Mouse (Mus musculus) G1E (cell line): ENCODE results near the gene 4931423N10Rik. TPM values are rescaled to one million over a fixed set of nuclear protein-coding genes. Genes with fewer than 3 reads are reported as not detected.
"Not testable (repeated sequence)": the region's sequence is repeated elsewhere in the genome, so short reads cannot be mapped to it uniquely, and the experiment has no call there.

Experiments used
- ATAC-seq: 2 replicates; pipeline ENCODE4 v1.8.0; 2016; ENCODE audit warnings: mild to moderate bottlenecking; ENCODE audit not compliant: insufficient number of reproducible peaks, poor library complexity, low FRiP score, severe bottlenecking; ENCODE audit errors: extremely low read depth
- DNase-seq: peaks from one replicate; pipeline ENCODE4 v3.0.0; 2012; ENCODE audit warnings: low spot score
- H3K27me3 ChIP-seq: 2 replicates; pipeline ENCODE4 v1.6.1; 2012; ENCODE audit warnings: mild to moderate bottlenecking, low read length, inconsistent platforms; ENCODE audit not compliant: insufficient read depth
- H3K36me3 ChIP-seq: replicated peaks from 2 replicates; pipeline ENCODE3; 2012; ENCODE audit warnings: mild to moderate bottlenecking, inconsistent platforms
- H3K4me1 ChIP-seq: 2 replicates; pipeline ENCODE4 v1.6.1; 2012; ENCODE audit warnings: low read depth, low read length, inconsistent platforms, mixed read lengths; ENCODE audit not compliant: insufficient read depth
- H3K4me3 ChIP-seq: 2 replicates; pipeline ENCODE4 v1.5.1; 2012; ENCODE audit warnings: low read depth, mild to moderate bottlenecking, inconsistent platforms, low read length, moderate library complexity, mixed read lengths
- H3K9me3 ChIP-seq: replicated peaks from 2 replicates; pipeline ENCODE4 v1.6.1; 2012; ENCODE audit warnings: inconsistent platforms
- CTCF ChIP-seq: IDR thresholded peaks from 2 replicates; pipeline ENCODE4 v1.5.1; 2012; ENCODE audit warnings: low read depth, low read length, inconsistent platforms, mixed read lengths
- GATA1 ChIP-seq: IDR thresholded peaks from 2 replicates; pipeline ENCODE4 v1.6.1; 2012; ENCODE audit warnings: borderline replicate concordance, low read length, inconsistent platforms, mixed read lengths
- GATA2 ChIP-seq: IDR thresholded peaks from 2 replicates; pipeline ENCODE4 v1.6.1; 2012; ENCODE audit warnings: low read depth, low read length, inconsistent platforms, borderline replicate concordance
- POLR2AphosphoS5 ChIP-seq: IDR thresholded peaks from 2 replicates; pipeline ENCODE4 v1.6.1; 2012; ENCODE audit warnings: low read depth, low read length, inconsistent platforms; ENCODE audit not compliant: insufficient replicate concordance
- TAL1 ChIP-seq: conservative IDR thresholded peaks from 2 replicates; pipeline ENCODE4 v1.6.1; 2012; ENCODE audit warnings: low read depth, low read length, inconsistent platforms, mixed read lengths
- polyA plus RNA-seq: library from polyadenylated mRNA; stranded (reverse); fragments of >175 nt; gene quantifications from 2 replicates; pipeline ENCODE4 v1.2.3, GENCODE M21; 2012
- total RNA-seq, 2 experiments: library from RNA; stranded (forward) in 1 of 2; stranded (reverse) in 1 of 2; fragments of 200-1000 nt in 1 of 2; fragments of >200 nt in 1 of 2; fragmentation: Nextera tagmentation in 1 of 2; gene quantifications; 2 replicates each; pipeline ENCODE4 v1.2.3; 2014 to 2017

The 4931423N10Rik gene
- total and polyA plus RNA-seq, 3 experiments = 0.16 TPM; not detected in 2

DNA sequence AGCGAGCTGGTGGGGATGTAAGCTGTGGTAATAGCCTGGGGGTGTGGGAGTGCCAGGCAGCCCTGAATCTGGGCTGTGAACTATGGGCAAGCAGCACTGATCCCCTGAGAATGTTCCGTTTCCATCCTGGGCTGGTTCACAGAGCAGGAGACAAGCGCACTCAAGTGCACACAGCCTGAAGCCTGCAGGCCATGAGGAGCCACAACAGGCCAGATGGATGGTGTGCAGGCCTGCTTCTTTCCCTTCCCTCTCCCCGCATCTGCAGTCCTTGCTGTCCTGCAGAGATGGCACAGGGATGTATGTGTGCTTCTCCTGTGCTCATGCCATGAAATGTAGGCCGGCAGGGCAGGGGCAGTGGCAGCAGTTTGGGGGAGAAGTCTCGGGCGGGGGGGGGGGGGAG is 17.9 kb downstream of the 4931423N10Rik start:
- Histone ChIP-seq H3K4me1 (no peaks in the 10 kb centered on the region), H3K27me3 (peaks cover 5% of the 10 kb centered on the region), H3K9me3 (no peaks in the 10 kb centered on the region), H3K36me3 (no peaks in the 10 kb centered on the region), H3K4me3 (no peak overlapping the region)
- TF ChIP-seq POLR2AphosphoS5 (no peak), GATA1 (no peak), CTCF (no peak), GATA2 (no peak), TAL1 (no peak)
- ATAC-seq (no peak), DNase-seq (no peak)

DNA sequence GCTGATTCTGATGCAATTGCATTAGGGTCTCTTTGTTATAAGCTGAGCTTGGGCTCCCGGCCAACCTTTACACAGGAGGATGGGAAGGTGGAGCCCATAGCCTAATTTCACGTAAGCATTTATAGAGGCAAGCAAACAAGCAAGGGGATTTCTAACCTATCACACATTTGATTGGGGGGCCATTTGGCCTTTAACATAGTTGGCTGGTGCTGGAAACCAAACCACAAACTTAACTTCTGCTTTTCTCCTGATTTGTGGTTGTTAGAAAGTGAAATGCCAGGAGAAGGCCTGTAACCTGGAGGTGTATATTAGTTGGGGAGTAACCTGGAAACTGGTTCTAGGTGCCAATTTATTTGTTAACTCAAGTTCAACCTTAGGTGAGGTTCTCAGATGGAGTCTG is 21.2 kb downstream of the 4931423N10Rik start:
- ATAC-seq (no peak), DNase-seq (no peak)
- no peak for TF ChIP-seq POLR2AphosphoS5
- no peak for TF ChIP-seq CTCF
- TF ChIP-seq GATA2 = no peak
- TF ChIP-seq GATA1 = no peak
- no peak for TF ChIP-seq TAL1
- Histone ChIP-seq H3K4me3 (no peak overlapping the region), H3K36me3 (no peaks in the 10 kb centered on the region), H3K4me1 (no peaks in the 10 kb centered on the region), H3K27me3 (peaks cover 8% of the 10 kb centered on the region), H3K9me3 (no peaks in the 10 kb centered on the region)

DNA sequence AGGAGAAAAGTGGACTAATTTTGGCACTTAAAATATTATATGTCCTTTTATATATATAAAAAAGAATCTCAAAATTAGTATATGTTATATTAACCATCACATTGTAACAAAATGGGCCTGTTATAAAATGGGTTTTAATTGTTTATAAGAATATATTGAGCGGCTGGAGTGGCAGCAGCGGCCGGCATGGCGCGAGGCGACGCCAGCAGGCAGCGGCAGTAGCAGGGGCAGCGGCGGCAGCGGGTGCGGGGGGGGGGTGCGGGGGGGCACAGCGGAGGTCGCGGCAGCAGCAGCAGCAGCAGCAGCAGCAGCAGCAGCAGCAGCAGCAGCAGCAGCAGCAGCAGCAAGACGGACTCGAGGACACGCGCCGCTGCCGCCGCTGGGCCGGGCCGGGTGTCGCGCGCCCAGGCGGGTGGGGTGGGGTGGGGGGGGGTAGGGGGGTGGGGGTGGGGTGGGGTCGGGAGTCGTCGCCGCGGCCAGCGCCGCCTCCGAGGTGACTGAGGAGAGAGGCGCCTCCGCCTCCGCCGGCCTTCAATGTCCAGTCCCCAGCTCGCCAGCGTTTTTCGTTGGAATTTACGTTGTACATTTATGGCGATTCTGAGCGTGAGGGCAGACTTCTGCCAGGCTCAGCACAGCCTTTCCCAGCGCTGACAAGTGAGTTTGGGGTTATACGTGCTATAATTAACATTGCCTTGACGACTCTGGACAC is 26.9 kb downstream of the 4931423N10Rik start:
- no peaks in the 10 kb centered on the region for H3K9me3 ChIP-seq
- H3K4me1 ChIP-seq = no peaks in the 10 kb centered on the region
- ATAC-seq (no peak), DNase-seq (no peak)
- H3K27me3 ChIP-seq = 0 out of 2 replicates have a peak, but pooled peaks cover 3% of the 10 kb centered on the region
- H3K36me3 ChIP-seq = no peaks in the 10 kb centered on the region
- TF ChIP-seq TAL1 = no peak
- no peak for TF ChIP-seq GATA2
- no peak for TF ChIP-seq GATA1
- no peak for TF ChIP-seq POLR2AphosphoS5
- no peak for TF ChIP-seq CTCF
- no peak overlapping the region for H3K4me3 ChIP-seq

DNA sequence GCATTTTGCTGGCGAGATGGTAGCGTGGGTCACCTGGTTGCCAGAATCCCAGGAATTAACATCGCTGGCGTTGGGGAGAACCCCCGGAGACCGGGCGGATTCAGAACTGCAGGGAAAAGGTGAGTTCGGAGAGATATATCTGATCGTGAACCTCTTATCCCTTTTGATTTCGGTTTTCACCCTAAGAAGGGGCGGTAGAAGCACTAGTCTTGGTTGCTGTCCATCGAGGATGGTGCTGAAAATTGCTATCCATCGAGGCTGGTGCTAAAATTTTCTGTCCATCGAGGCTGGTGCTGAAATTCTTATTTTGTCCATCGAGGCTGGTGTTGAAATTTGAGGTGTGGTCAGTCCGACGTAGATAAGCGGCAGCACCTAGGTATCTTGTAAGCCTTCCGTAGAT is 83.7 kb downstream of the 4931423N10Rik start:
- not testable (repeated sequence) for H3K4me1 ChIP-seq, H3K4me3 ChIP-seq, H3K36me3 ChIP-seq, DNase-seq, H3K27me3 ChIP-seq, H3K9me3 ChIP-seq, ATAC-seq

DNA sequence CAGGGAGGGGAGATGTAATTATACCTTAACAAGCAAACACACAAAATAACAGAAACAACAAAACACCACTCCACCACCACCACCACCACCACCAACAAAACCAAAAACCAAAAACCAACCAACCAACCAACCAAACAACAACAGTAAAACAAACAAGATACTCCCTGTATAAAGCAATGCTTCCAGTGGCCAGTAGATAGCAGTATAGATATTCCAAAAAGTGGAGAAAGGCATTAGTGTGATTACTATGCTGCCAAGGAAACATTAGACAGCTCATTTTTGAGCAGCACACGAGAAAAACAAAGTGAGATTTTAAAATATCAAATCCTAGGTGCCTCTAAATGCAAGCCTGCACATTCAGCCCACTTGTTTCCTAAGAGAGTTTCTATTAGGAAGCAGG is 107.6 kb downstream of the 4931423N10Rik start:
- TF ChIP-seq TAL1 = no peak
- no peak for TF ChIP-seq POLR2AphosphoS5
- no peak for TF ChIP-seq CTCF
- TF ChIP-seq GATA2 = no peak
- no peak for TF ChIP-seq GATA1
- DNase-seq (no peak), ATAC-seq (no peak)
- H3K36me3 ChIP-seq = no peaks in the 10 kb centered on the region
- no peaks in the 10 kb centered on the region for H3K4me1 ChIP-seq
- no peak overlapping the region for H3K4me3 ChIP-seq
- H3K9me3 ChIP-seq = no peaks in the 10 kb centered on the region
- no peaks in the 10 kb centered on the region for H3K27me3 ChIP-seq

Other genes starting within 250 kb of the 4931423N10Rik start
- gene Abi1, start 167.2 kb upstream of the 4931423N10Rik start, total RNA-seq (2014; fragmentation: Nextera tagmentation) = 120 and 124 TPM in 2 replicates
- gene Abi1, start 167.2 kb upstream of the 4931423N10Rik start, total RNA-seq (2017) = 138 and 144 TPM in 2 replicates
- gene Abi1, start 167.2 kb upstream of the 4931423N10Rik start, polyA plus RNA-seq = 41.5 and 51.9 TPM in 2 replicates
- 17.2 and 21.5 TPM in 2 replicates for gene Acbd5, start 139.3 kb upstream of the 4931423N10Rik start, total RNA-seq (2014; fragmentation: Nextera tagmentation)
- gene Acbd5, start 139.3 kb upstream of the 4931423N10Rik start, total RNA-seq (2017) = 17.9 and 25.1 TPM in 2 replicates
- gene Acbd5, start 139.3 kb upstream of the 4931423N10Rik start, polyA plus RNA-seq = 3.9 and 5.2 TPM in 2 replicates
- gene Mastl, start 51.5 kb upstream of the 4931423N10Rik start, total RNA-seq (2014; fragmentation: Nextera tagmentation) = 18.6 and 20.7 TPM in 2 replicates
- 16.3 and 19.8 TPM in 2 replicates for gene Mastl, start 51.5 kb upstream of the 4931423N10Rik start, total RNA-seq (2017)
- 1.1 and 1.8 TPM in 2 replicates for gene Mastl, start 51.5 kb upstream of the 4931423N10Rik start, polyA plus RNA-seq
- 186 and 206 TPM in 2 replicates for gene Yme1l1, start 51.1 kb upstream of the 4931423N10Rik start, total RNA-seq (2014; fragmentation: Nextera tagmentation)
- gene Yme1l1, start 51.1 kb upstream of the 4931423N10Rik start, total RNA-seq (2017) = 150 and 164 TPM in 2 replicates
- gene Yme1l1, start 51.1 kb upstream of the 4931423N10Rik start, polyA plus RNA-seq = 3.8 and 5.9 TPM in 2 replicates
- gene Nxph2, start 113.8 kb downstream of the 4931423N10Rik start, total RNA-seq (2014; fragmentation: Nextera tagmentation) = not detected in 2 replicates
- 0.05 TPM in 1 of 2 replicates, not detected in the other for gene Nxph2, start 113.8 kb downstream of the 4931423N10Rik start, total RNA-seq (2017)
- not detected in 2 replicates for gene Nxph2, start 113.8 kb downstream of the 4931423N10Rik start, polyA plus RNA-seq